Mouse (Mus musculus) ZHBTc4 (cell line): ENCODE results near the gene Crtam.

Source experiments
- DNase-seq: peaks from one replicate; pipeline ENCODE4 v3.0.0-alpha.2; 2011; ENCODE audit warnings: low read depth, low spot score

The Crtam gene

DNA sequence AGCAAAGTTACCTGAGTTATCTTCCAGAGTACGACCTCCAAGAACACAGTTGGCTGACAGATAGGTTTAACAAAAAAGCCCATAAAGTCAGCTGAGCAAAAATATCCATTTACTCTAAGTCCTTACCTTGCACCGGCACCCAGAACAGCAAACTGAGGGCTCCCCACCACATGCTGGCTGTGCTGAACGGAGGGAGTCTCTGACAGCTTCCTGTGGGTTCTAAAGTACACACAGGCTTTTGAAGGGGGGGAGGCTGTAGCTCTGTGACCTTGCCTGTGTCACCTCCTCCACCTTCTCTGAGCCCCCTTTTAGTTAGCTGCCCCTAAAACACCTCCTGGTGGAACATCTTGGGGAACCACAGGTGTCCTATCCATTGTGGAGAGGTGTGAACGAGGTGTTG is at the start of gene Crtam:
TSS of gene Crtam (minus strand) at position 214 of the 400 bp plus-strand sequence.
- DNase-seq: no peak

DNA sequence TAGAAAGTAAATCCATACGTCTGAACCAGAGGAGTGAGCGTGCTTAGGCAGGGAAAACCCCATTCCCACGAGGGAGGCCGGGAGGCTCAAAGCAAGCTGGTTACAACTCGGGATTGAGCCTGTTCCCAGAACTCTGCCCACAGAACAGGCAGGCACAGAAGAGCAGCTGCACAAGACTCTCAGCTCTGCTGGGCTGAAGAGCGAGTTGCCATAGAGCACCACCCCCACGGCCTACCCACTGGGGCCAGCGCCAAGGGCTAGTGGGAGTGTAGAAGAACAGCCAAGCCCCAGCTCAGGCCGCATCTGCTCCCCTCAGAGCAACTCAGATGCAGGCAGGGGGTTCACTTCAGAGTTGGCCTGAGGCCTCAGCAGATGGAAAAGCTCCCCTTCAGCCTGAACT is 49.7 kb upstream of the Crtam start:
- DNase-seq: no peak

GRCm38 (mm10) chr9:41053478-41053877 is 49.0 kb upstream of the Crtam start:
- no peak for DNase-seq

GRCm38 (mm10) chr9:41051080-41051932 is 46.9 kb upstream of the Crtam start:
- DNase-seq: no peak

- no peak for DNase-seq
These were observed 46.1 kb upstream of the Crtam start for GRCm38 (mm10) chr9:41050331-41051079.

GRCm38 (mm10) chr9:41049282-41049681 is 44.9 kb upstream of the Crtam start:
- no peak for DNase-seq

- no peak for DNase-seq
These were observed 44.4 kb upstream of the Crtam start for GRCm38 (mm10) chr9:41048820-41049219.

DNA sequence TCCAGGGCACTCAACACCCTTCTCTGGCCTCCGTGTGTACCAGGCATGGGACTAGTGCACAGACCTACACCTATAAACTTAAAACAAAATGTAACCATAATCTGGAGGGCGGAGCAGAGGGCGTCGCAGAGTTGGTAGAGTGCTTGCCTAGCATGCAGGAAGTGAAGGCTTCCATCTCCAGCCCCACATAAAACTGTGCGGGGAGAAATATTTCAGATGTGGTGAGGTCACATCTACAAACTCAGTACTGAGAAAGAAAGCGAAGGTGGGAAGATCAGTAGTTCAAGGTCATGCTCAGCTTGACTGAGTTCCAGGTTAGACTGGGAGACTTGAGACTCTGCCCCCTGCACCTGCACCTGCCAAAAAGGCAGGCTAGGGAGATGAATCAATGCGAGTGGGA is 43.8 kb upstream of the Crtam start:
- DNase-seq: no peak

GRCm38 (mm10) chr9:41047654-41048053 is 43.2 kb upstream of the Crtam start:
- no peak for DNase-seq

DNA sequence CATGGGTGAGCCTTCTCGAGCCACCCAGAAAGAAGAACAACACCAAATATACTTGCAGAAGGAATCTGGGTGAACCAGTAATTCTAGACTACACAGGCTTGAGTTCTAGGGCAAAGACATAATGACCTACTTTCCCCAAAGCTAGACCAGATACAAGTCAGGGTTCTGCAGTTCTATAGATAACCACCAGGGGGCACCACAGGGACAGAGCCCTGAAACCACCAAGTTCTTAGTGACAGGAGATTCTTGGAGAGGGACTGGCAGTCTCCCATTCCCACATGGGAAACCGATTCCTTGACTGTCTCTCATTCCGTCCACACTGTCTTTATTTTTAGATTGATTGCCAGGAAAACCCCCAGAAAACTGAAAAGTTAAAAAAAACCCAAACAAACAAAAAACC is 40.2 kb upstream of the Crtam start:
- DNase-seq: peak; percentile 76

- DNase-seq: no peak
These were observed 39.2 kb upstream of the Crtam start for GRCm38 (mm10) chr9:41043641-41044040.

DNA sequence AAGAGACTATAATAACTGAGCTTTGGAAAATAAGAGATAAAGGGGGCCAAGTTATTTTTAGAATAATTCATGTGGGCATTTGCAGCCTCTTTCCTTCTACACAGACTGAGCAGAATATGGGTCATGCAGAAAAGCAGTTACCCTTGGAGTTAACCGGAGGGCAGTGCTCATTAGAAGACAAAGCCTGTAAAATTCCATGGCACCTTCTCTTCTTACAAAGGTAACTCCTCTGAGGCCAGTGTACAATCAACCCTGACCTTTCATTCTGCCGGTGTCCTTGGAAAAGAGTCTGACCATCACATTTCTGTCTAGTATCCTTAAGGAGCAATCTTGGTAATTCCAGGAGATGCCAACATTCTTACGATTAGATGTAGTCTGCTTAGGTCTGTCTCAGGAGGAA is 37.0 kb upstream of the Crtam start:
- DNase-seq: no peak

DNA sequence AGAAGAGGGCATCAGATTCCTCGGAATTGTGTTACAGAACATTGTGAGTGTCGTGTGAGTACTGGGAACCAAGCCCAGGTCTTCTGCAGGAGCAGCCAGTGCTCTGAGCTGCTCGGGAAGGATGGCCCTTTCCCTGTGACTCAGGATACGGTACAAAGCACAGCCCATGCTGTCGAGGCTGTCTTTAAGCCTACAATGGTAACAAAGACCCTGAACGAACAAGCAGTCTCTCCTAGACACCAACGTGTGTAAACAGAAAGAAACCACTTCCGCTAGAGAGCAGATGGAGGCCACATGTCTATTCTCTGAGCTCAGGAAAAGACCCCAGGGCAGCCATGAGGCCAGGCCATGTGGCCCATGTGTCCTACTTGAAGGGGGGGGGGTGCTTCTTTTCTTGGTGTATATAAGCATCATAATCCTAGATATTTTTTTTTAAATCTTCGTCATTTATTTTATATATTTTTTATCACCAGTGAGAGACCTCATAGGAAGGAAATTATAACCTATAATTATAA is 33.8 kb upstream of the Crtam start:
- DNase-seq: no peak

- no peak for DNase-seq
These were observed 27.4 kb upstream of the Crtam start for GRCm38 (mm10) chr9:41031590-41032489.

GRCm38 (mm10) chr9:41029827-41030226 is 25.4 kb upstream of the Crtam start:
- DNase-seq: no peak

GRCm38 (mm10) chr9:41028470-41028869 is 24.0 kb upstream of the Crtam start:
- DNase-seq: peak; percentile 74

DNA sequence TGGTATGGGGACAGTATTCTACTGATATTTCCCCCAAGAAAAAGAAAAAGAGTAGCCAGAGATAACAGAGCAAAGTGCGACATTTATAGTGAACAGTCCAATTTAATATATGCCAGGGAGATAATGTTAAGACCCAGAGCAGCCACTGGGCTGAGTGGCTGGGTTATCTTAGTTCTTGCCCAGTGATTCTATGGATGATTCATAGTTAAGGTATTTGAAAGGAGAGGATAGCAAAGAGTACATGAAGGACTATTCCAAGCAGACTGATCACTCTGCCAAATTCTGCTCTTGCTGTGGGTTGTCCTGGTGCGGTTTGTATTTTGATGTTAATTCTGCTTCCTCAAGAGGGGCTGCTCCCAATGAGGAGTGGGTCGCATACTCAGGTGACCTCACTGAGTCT is 17.3 kb upstream of the Crtam start:
- DNase-seq: peak; percentile 8

DNA sequence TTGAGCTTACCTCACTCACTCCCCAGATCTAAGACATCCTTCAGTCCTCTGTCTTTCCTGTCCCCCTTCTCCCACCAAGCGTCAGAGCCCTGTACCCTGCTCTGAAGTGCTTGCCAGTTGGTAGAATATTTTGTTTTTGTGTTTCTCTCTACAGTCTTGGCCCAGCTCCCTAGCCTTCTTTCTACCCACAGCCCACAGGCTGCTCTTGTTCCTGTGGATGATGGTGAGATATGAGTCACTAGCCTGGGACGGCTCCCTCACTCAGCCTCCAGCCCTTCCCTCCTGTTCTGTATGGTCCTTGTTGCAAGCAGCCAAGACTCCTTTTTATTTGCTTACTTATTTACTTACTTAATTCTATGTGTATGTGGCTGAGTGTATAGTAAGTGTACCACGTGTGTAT is 16.1 kb upstream of the Crtam start:
- no peak for DNase-seq

- DNase-seq: no peak
These were observed 10.1 kb upstream of the Crtam start for GRCm38 (mm10) chr9:41014512-41014911.

DNA sequence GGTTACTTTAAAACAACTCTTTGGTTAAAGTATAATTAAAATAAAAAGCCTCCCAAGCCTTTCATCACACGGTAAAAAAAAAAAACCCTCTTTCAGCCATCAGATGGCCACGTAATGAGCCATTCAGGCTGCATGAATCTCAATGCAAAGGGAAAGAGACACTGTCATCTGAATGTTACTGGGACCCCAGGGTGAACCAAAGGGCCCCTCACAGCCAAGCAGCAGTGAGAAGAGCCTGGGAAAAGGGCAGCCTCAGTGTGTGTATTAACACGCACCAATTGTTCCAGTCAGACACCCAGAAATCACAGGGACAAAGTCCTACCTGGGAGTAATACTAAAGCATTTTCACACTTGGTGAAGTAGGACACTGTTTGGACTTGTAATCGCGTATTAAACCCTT is 8.0 kb upstream of the Crtam start:
- no peak for DNase-seq

- DNase-seq: no peak
These were observed 7.3 kb upstream of the Crtam start for GRCm38 (mm10) chr9:41011512-41012436.
